Mouse (Mus musculus): ENCODE measurements around the gene Sh2d4b. TPM values are rescaled to one million over a fixed set of nuclear protein-coding genes. Genes with fewer than 3 reads are reported as not detected.
A peak's percentile ranks its signal among the peaks of the same experiment; 100 is the strongest.

Sh2d4b gene
- 1.8 and 1.9 TPM in 2 replicates for polyA plus RNA-seq (2014; fragmentation: Nextera tagmentation; extraction: Ambion mirVana)

- H3K9me3 ChIP-seq (ENCODE audit: control insufficient read depth, low read length), result no peaks in the 10 kb centered on the region
- peak within 1 kb of the TSS; percentile 61 for H3K4me2 ChIP-seq (ENCODE audit: low read depth, low read length)
- peaks cover 3% of the 10 kb centered on the region; the same call in 1 of the 2 replicates for H3K4me1 ChIP-seq (ENCODE audit: control insufficient read depth, insufficient read depth, low read length)
- DNase-seq (ENCODE audit: low spot score) (no peak), ATAC-seq (ENCODE audit: low read depth) (peak; percentile 35; the same call in 1 of the 2 replicates)
- H3K27ac ChIP-seq (replicated peaks; ENCODE audit: low read depth, low read length), result no peak within 1 kb of the TSS
- no peaks in the 10 kb centered on the region for H3K36me3 ChIP-seq (ENCODE audit: control insufficient read depth, insufficient read depth, low read length)
- H3K9ac ChIP-seq (ENCODE audit: low read depth, low read length), result no peak within 1 kb of the TSS
- WGBS, result 47% methylated on average over 3 of the region's 3 CpGs
- no peaks in the 10 kb centered on the region for H3K27me3 ChIP-seq (replicated peaks; ENCODE audit: control insufficient read depth, insufficient read depth, low read length)
- no peak within 1 kb of the TSS for H3K4me3 ChIP-seq (ENCODE audit: low read depth, low read length)
These were observed at the start of gene Sh2d4b for GRCm38 (mm10) chr14:40893196-40893595. TSS of gene Sh2d4b (minus strand) at chr14:40893266.

- H3K4me3 ChIP-seq (ENCODE audit: low read depth, low read length), result no peak overlapping the region
- WGBS, result 90% methylated on average over 2 of the region's 2 CpGs
- no peak overlapping the region for H3K9ac ChIP-seq (ENCODE audit: low read depth, low read length)
- no peaks in the 10 kb centered on the region for H3K9me3 ChIP-seq (ENCODE audit: control insufficient read depth, low read length)
- peaks cover 4% of the 10 kb centered on the region for H3K4me1 ChIP-seq (ENCODE audit: control insufficient read depth, insufficient read depth, low read length)
- no peaks in the 10 kb centered on the region for H3K27me3 ChIP-seq (replicated peaks; ENCODE audit: control insufficient read depth, insufficient read depth, low read length)
- no peak overlapping the region for H3K27ac ChIP-seq (replicated peaks; ENCODE audit: low read depth, low read length)
- H3K4me2 ChIP-seq (ENCODE audit: low read depth, low read length), result no peak overlapping the region
- peaks cover 5% of the 10 kb centered on the region; the same call in 1 of the 2 replicates for H3K36me3 ChIP-seq (ENCODE audit: control insufficient read depth, insufficient read depth, low read length)
- DNase-seq (ENCODE audit: low spot score) (no peak), ATAC-seq (ENCODE audit: low read depth) (no peak)
These were observed 49.4 kb upstream of the Sh2d4b start for GRCm38 (mm10) chr14:40942429-40942828.

- Histone ChIP-seq H3K9ac (ENCODE audit: low read depth, low read length) (no peak overlapping the region), H3K9me3 (ENCODE audit: control insufficient read depth, low read length) (no peaks in the 10 kb centered on the region), H3K36me3 (ENCODE audit: control insufficient read depth, insufficient read depth, low read length) (no peaks in the 10 kb centered on the region), H3K27me3 (replicated peaks; ENCODE audit: control insufficient read depth, insufficient read depth, low read length) (no peaks in the 10 kb centered on the region), H3K4me3 (ENCODE audit: low read depth, low read length) (no peak overlapping the region), H3K4me2 (ENCODE audit: low read depth, low read length) (no peak overlapping the region), H3K4me1 (ENCODE audit: control insufficient read depth, insufficient read depth, low read length) (no peaks in the 10 kb centered on the region), H3K27ac (replicated peaks; ENCODE audit: low read depth, low read length) (no peak overlapping the region)
- ATAC-seq (ENCODE audit: low read depth) (no peak), DNase-seq (ENCODE audit: low spot score) (no peak)
- WGBS, result 75% methylated on average over 11 of the region's 11 CpGs
These were observed 45.4 kb upstream of the Sh2d4b start for GRCm38 (mm10) chr14:40938380-40938987.

GRCm38 (mm10) chr14:40937052-40937451, 44.0 kb upstream of the Sh2d4b start:
- no peak overlapping the region for H3K27ac ChIP-seq (replicated peaks; ENCODE audit: low read depth, low read length)
- no peaks in the 10 kb centered on the region for H3K27me3 ChIP-seq (replicated peaks; ENCODE audit: control insufficient read depth, insufficient read depth, low read length)
- H3K4me3 ChIP-seq (ENCODE audit: low read depth, low read length), result no peak overlapping the region
- 57% methylated on average over 4 of the region's 4 CpGs for WGBS
- DNase-seq (ENCODE audit: low spot score) (no peak), ATAC-seq (ENCODE audit: low read depth) (no peak)
- no peak overlapping the region for H3K9ac ChIP-seq (ENCODE audit: low read depth, low read length)
- no peaks in the 10 kb centered on the region for H3K36me3 ChIP-seq (ENCODE audit: control insufficient read depth, insufficient read depth, low read length)
- no peaks in the 10 kb centered on the region for H3K4me1 ChIP-seq (ENCODE audit: control insufficient read depth, insufficient read depth, low read length)
- H3K4me2 ChIP-seq (ENCODE audit: low read depth, low read length), result no peak overlapping the region
- H3K9me3 ChIP-seq (ENCODE audit: control insufficient read depth, low read length), result no peaks in the 10 kb centered on the region

DNA sequence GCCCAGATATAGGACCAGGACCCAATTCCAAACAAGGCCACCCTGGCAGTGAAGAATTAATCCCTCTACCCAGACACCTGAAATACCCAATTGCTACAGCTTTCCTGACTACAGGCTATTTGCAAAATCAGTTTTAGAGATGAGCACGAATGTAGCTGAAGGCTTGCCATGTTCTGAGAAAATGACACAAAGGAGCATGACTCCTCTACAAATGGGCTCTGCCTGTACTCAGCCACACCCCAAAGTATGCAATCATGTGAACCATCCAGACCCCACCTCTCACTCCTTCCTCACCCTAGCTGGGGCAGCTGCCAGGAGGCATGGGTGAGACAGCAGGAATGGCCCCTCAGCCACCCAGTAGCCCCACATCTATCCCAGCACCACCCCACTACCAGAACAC, 42.4 kb upstream of the Sh2d4b start:
- ATAC-seq (ENCODE audit: low read depth) (no peak), DNase-seq (ENCODE audit: low spot score) (no peak)
- no peak overlapping the region for H3K27ac ChIP-seq (replicated peaks; ENCODE audit: low read depth, low read length)
- H3K4me2 ChIP-seq (ENCODE audit: low read depth, low read length), result no peak overlapping the region
- 92% methylated on average over 1 of the region's 1 CpGs for WGBS
- H3K9me3 ChIP-seq (ENCODE audit: control insufficient read depth, low read length), result no peaks in the 10 kb centered on the region
- H3K36me3 ChIP-seq (ENCODE audit: control insufficient read depth, insufficient read depth, low read length), result no peaks in the 10 kb centered on the region
- no peak overlapping the region for H3K4me3 ChIP-seq (ENCODE audit: low read depth, low read length)
- no peak overlapping the region for H3K9ac ChIP-seq (ENCODE audit: low read depth, low read length)
- no peaks in the 10 kb centered on the region for H3K27me3 ChIP-seq (replicated peaks; ENCODE audit: control insufficient read depth, insufficient read depth, low read length)
- peaks cover 12% of the 10 kb centered on the region; the same call in 1 of the 2 replicates for H3K4me1 ChIP-seq (ENCODE audit: control insufficient read depth, insufficient read depth, low read length)

GRCm38 (mm10) chr14:40935054-40935453, 42.0 kb upstream of the Sh2d4b start:
- no peak overlapping the region for H3K4me3 ChIP-seq (ENCODE audit: low read depth, low read length)
- no peak for ATAC-seq (ENCODE audit: low read depth)
- WGBS, result 88% methylated on average over 2 of the region's 2 CpGs

DNA sequence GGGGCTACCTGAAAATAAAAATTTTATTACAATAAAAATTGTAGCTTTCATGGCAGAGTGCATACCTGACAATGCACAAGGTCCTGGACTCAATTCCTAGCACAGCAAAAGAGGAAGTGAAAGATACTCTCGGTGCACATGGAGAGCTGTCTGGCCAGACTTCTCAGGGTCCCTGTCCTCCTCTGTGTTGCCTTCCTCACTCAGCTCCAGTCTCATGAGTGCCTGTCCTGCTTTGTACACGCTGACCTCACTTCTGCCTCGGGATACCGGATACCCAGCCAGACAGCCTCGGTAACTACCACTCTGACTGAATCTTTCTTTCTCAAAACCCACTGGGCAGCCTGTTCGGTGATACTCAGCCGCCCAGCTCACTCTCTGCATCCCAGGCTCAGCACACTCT, 40.3 kb upstream of the Sh2d4b start:
- Histone ChIP-seq H3K27me3 (replicated peaks; ENCODE audit: control insufficient read depth, insufficient read depth, low read length) (no peaks in the 10 kb centered on the region), H3K36me3 (ENCODE audit: control insufficient read depth, insufficient read depth, low read length) (no peaks in the 10 kb centered on the region), H3K4me1 (ENCODE audit: control insufficient read depth, insufficient read depth, low read length) (peaks cover 15% of the 10 kb centered on the region; the same call in 1 of the 2 replicates), H3K9ac (ENCODE audit: low read depth, low read length) (no peak overlapping the region), H3K4me2 (ENCODE audit: low read depth, low read length) (no peak overlapping the region), H3K4me3 (ENCODE audit: low read depth, low read length) (no peak overlapping the region), H3K27ac (replicated peaks; ENCODE audit: low read depth, low read length) (no peak overlapping the region), H3K9me3 (ENCODE audit: control insufficient read depth, low read length) (no peaks in the 10 kb centered on the region)
- ATAC-seq (ENCODE audit: low read depth) (no peak), DNase-seq (ENCODE audit: low spot score) (no peak)
- 79% methylated on average over 7 of the region's 7 CpGs for WGBS

More at GRCm38 (mm10) chr14:40935054-40935453, 42.0 kb upstream of the Sh2d4b start:
- no peaks in the 10 kb centered on the region for H3K36me3 ChIP-seq (ENCODE audit: control insufficient read depth, insufficient read depth, low read length)
- H3K4me2 ChIP-seq (ENCODE audit: low read depth, low read length), result no peak overlapping the region
- no peak for DNase-seq (ENCODE audit: low spot score)
- peaks cover 13% of the 10 kb centered on the region; the same call in 1 of the 2 replicates for H3K4me1 ChIP-seq (ENCODE audit: control insufficient read depth, insufficient read depth, low read length)
- no peaks in the 10 kb centered on the region for H3K27me3 ChIP-seq (replicated peaks; ENCODE audit: control insufficient read depth, insufficient read depth, low read length)
- no peak overlapping the region for H3K9ac ChIP-seq (ENCODE audit: low read depth, low read length)
- H3K9me3 ChIP-seq (ENCODE audit: control insufficient read depth, low read length), result no peaks in the 10 kb centered on the region
- no peak overlapping the region for H3K27ac ChIP-seq (replicated peaks; ENCODE audit: low read depth, low read length)

DNA sequence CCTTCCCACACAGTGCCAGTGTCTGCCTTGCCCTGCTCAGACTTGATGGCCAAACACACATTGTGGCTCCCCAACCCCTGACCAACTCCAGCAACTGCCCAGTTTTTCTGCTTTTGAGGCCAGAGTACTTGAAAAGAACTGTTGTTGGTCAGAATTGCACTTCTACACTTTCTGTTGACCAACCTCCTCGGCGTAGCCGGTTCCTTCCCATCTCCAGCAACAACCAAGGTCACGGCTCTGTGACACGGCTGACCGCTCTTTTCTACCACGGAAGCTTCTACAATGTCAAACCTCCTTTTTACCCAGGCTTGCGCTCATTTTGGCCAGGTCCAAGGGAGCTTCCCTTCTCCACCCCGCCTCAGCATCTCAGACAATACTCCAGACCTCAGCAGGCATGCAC, 39.2 kb upstream of the Sh2d4b start:
- H3K4me1 ChIP-seq (ENCODE audit: control insufficient read depth, insufficient read depth, low read length), result peaks cover 19% of the 10 kb centered on the region; the same call in 1 of the 2 replicates
- no peak for ATAC-seq (ENCODE audit: low read depth)
- no peak overlapping the region for H3K4me3 ChIP-seq (ENCODE audit: low read depth, low read length)
- H3K36me3 ChIP-seq (ENCODE audit: control insufficient read depth, insufficient read depth, low read length), result no peaks in the 10 kb centered on the region
- no peaks in the 10 kb centered on the region for H3K9me3 ChIP-seq (ENCODE audit: control insufficient read depth, low read length)
- no peak for DNase-seq (ENCODE audit: low spot score)
- no peaks in the 10 kb centered on the region for H3K27me3 ChIP-seq (replicated peaks; ENCODE audit: control insufficient read depth, insufficient read depth, low read length)
- H3K27ac ChIP-seq (replicated peaks; ENCODE audit: low read depth, low read length), result no peak overlapping the region
- no peak overlapping the region for H3K9ac ChIP-seq (ENCODE audit: low read depth, low read length)
- 86% methylated on average over 9 of the region's 9 CpGs for WGBS
- H3K4me2 ChIP-seq (ENCODE audit: low read depth, low read length), result no peak overlapping the region

All from embryonic facial prominence, embryonic 14.5 days (tissue).